Mouse (Mus musculus): ENCODE data around the gene Tspan11. TPM values are rescaled to one million over a fixed set of nuclear protein-coding genes. Genes with fewer than 3 reads are reported as not detected.
A peak's percentile ranks its signal among the peaks of the same experiment; 100 is the strongest.

Gene Tspan11
- polyA plus RNA-seq, 1 experiment from 2014 or later: 8.6 TPM

- Histone ChIP-seq H3K9me3 (no peaks in the 10 kb centered on the region), H3K9ac (no peak overlapping the region), H3K27ac (peak overlapping the region; percentile 60; the same call in 1 of the 2 replicates), H3K36me3 (peaks cover 13% of the 10 kb centered on the region), H3K4me3 (no peak overlapping the region), H3K27me3 (no peaks in the 10 kb centered on the region), H3K4me1 (replicated peaks) (peaks cover 17% of the 10 kb centered on the region), H3K4me2 (no peak overlapping the region)
- WGBS: 40% methylated on average over 3 of the region's 3 CpGs
- ATAC-seq (ENCODE audit: low FRiP score): no peak
These were observed 29.6 kb downstream of the Tspan11 start for GRCm38 (mm10) chr6:127916993-127917392.

GRCm38 (mm10) chr6:127917712-127918111 lies 30.3 kb downstream of the Tspan11 start:
- no peak for ATAC-seq (ENCODE audit: low FRiP score)
- Histone ChIP-seq H3K4me2 (no peak overlapping the region), H3K4me3 (no peak overlapping the region), H3K9ac (no peak overlapping the region), H3K27me3 (no peaks in the 10 kb centered on the region), H3K27ac (no peak overlapping the region), H3K9me3 (no peaks in the 10 kb centered on the region), H3K36me3 (peaks cover 13% of the 10 kb centered on the region), H3K4me1 (replicated peaks) (peaks cover 20% of the 10 kb centered on the region)
- 74% methylated on average over 4 of the region's 4 CpGs for WGBS

DNA sequence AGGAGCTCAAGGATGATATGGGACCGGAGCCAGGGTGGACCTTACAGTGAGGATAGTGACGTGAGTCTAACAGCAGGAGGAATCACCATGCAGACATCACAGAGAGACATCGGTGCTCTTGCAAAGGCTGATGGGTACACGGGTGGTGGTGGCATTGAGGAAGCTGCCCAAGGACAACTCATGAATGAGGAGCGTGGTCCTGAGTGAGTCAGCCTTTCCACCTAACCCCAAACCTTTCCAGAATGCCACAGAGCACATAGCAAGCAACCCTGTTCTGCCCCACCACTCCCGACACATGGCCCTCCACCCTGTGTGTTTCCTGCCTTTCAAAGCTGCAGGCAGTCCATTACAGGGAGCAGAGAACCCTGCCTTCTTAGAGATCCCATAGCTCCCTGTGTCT lies 32.1 kb downstream of the Tspan11 start:
- no peaks in the 10 kb centered on the region for H3K27me3 ChIP-seq
- no peak for ATAC-seq (ENCODE audit: low FRiP score)
- H3K4me3 ChIP-seq: no peak overlapping the region
- no peaks in the 10 kb centered on the region for H3K9me3 ChIP-seq
- no peak overlapping the region for H3K4me2 ChIP-seq
- H3K27ac ChIP-seq: no peak overlapping the region
- peaks cover 20% of the 10 kb centered on the region for H3K4me1 ChIP-seq (replicated peaks)
- H3K36me3 ChIP-seq: peaks cover 13% of the 10 kb centered on the region
- no peak overlapping the region for H3K9ac ChIP-seq
- WGBS: 90% methylated on average over 6 of the region's 6 CpGs

DNA sequence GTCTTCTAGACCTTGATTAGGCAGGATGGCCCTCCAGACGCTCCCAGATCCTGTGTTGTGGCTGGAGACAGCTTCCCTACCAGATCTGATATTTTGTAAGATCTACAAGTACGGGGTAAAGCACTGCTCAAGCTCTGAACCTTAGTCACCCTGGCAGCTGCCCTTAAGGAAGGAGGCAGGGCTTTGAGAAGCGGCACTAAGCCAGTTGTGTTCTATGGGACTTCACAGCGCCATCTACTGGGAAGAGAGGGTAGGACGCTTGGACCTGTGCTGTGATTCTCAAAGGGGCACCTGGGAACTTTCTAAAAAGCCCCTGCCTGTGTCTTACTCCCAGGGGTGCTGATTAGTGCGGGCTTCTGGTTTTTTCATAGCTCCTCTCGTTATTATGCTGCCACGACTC lies 33.3 kb downstream of the Tspan11 start:
- ATAC-seq (ENCODE audit: low FRiP score): peak; percentile 63
- no peaks in the 10 kb centered on the region for H3K27me3 ChIP-seq
- 5% methylated on average over 8 of the region's 8 CpGs for WGBS

GRCm38 (mm10) chr6:127921996-127922395 lies 34.6 kb downstream of the Tspan11 start:
- Histone ChIP-seq H3K9me3 (no peaks in the 10 kb centered on the region), H3K9ac (no peak overlapping the region), H3K27ac (no peak overlapping the region), H3K4me2 (no peak overlapping the region), H3K4me1 (replicated peaks) (peaks cover 24% of the 10 kb centered on the region), H3K27me3 (no peaks in the 10 kb centered on the region), H3K36me3 (no peaks in the 10 kb centered on the region), H3K4me3 (no peak overlapping the region)
- ATAC-seq (ENCODE audit: low FRiP score): no peak
- WGBS: 53% methylated on average over 9 of the region's 9 CpGs

More for the DNA sequence above, 33.3 kb downstream of the Tspan11 start:
- peaks cover 10% of the 10 kb centered on the region for H3K36me3 ChIP-seq
- peaks cover 21% of the 10 kb centered on the region for H3K4me1 ChIP-seq (replicated peaks)
- 0 out of 2 replicates have a peak overlapping the region, but pooled peaks have one; percentile 25 for H3K9ac ChIP-seq
- no peak overlapping the region for H3K4me2 ChIP-seq
- H3K9me3 ChIP-seq: no peaks in the 10 kb centered on the region
- no peak overlapping the region for H3K27ac ChIP-seq
- no peak overlapping the region for H3K4me3 ChIP-seq

DNA sequence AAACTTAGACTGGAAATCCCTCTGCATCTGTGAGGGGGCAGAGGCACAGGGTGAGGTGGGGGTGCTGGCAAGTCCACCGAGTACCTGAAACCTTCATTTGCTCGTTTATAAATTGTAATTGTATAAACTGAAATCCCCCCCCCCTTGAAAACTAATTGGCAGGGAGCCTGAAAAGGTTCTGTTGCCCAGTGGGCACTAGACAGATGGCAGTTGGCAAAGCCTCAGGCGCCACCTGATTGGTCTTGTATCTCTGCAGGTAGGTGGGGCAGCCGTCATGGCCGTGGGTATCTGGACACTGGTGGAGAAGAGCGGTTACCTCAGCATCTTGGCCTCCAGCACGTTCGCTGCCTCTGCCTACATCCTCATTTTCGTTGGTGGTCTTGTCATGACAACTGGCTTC lies 35.9 kb downstream of the Tspan11 start:
- no peak for ATAC-seq (ENCODE audit: low FRiP score)
- H3K4me2 ChIP-seq: no peak overlapping the region
- peaks cover 16% of the 10 kb centered on the region for H3K4me1 ChIP-seq (replicated peaks)
- H3K4me3 ChIP-seq: no peak overlapping the region
- H3K9me3 ChIP-seq: no peaks in the 10 kb centered on the region
- H3K27ac ChIP-seq: no peak overlapping the region
- no peaks in the 10 kb centered on the region for H3K36me3 ChIP-seq
- H3K27me3 ChIP-seq: no peaks in the 10 kb centered on the region
- no peak overlapping the region for H3K9ac ChIP-seq
- WGBS: 86% methylated on average over 9 of the region's 9 CpGs

DNA sequence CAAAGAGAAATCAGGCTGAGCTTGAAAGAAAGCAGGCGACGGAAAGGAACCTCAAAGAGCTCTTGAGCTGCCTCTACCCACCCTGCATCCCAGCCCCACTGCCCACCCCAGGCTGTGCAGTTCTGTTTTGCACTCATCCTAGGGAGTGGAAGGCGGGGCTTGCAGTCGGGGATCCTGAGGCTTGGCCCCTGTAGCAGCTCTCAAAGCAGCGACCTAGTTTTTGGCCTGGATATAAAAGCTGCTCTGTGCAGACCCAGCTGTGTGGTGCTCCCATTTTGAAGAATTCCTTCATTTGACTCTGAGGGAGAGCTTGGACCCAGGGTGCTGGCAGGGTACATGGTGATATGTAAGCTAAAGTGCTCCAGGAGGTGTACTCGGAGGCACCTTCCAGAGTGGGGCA lies 37.4 kb downstream of the Tspan11 start:
- 77% methylated on average over 6 of the region's 6 CpGs for WGBS
- no peak for ATAC-seq (ENCODE audit: low FRiP score)
- H3K9ac ChIP-seq: no peak overlapping the region

GRCm38 (mm10) chr6:127925915-127926314 lies 38.5 kb downstream of the Tspan11 start:
- no peaks in the 10 kb centered on the region for H3K9me3 ChIP-seq
- no peak overlapping the region for H3K9ac ChIP-seq
- H3K4me3 ChIP-seq: no peak overlapping the region
- 59% methylated on average over 9 of the region's 9 CpGs for WGBS
- no peaks in the 10 kb centered on the region for H3K36me3 ChIP-seq
- no peak overlapping the region for H3K4me2 ChIP-seq
- peak overlapping the region; percentile 48; the same call in 1 of the 2 replicates for H3K27ac ChIP-seq
- ATAC-seq (ENCODE audit: low FRiP score): peak; percentile 41; the same call in 1 of the 2 replicates
- no peaks in the 10 kb centered on the region for H3K27me3 ChIP-seq
- peaks cover 11% of the 10 kb centered on the region for H3K4me1 ChIP-seq (replicated peaks)

More for the DNA sequence above, 37.4 kb downstream of the Tspan11 start:
- no peaks in the 10 kb centered on the region for H3K9me3 ChIP-seq
- no peaks in the 10 kb centered on the region for H3K36me3 ChIP-seq
- no peak overlapping the region for H3K4me2 ChIP-seq
- H3K4me1 ChIP-seq (replicated peaks): peaks cover 16% of the 10 kb centered on the region
- no peak overlapping the region for H3K4me3 ChIP-seq
- no peak overlapping the region for H3K27ac ChIP-seq
- H3K27me3 ChIP-seq: no peaks in the 10 kb centered on the region

GRCm38 (mm10) chr6:127928682-127929081 lies 41.3 kb downstream of the Tspan11 start:
- Histone ChIP-seq H3K27ac (no peak overlapping the region), H3K4me3 (no peak overlapping the region), H3K9me3 (no peaks in the 10 kb centered on the region), H3K4me1 (replicated peaks) (peaks cover 21% of the 10 kb centered on the region), H3K27me3 (no peaks in the 10 kb centered on the region), H3K36me3 (0 out of 2 replicates have a peak, but pooled peaks cover 3% of the 10 kb centered on the region), H3K9ac (no peak overlapping the region), H3K4me2 (no peak overlapping the region)
- no peak for ATAC-seq (ENCODE audit: low FRiP score)
- 82% methylated on average over 5 of the region's 5 CpGs for WGBS

- ATAC-seq (ENCODE audit: low FRiP score): no peak
- Histone ChIP-seq H3K27ac (no peak overlapping the region), H3K4me3 (no peak overlapping the region), H3K36me3 (0 out of 2 replicates have a peak, but pooled peaks cover 3% of the 10 kb centered on the region), H3K9ac (no peak overlapping the region), H3K9me3 (no peaks in the 10 kb centered on the region), H3K4me1 (replicated peaks) (peaks cover 22% of the 10 kb centered on the region; the same call in 1 of the 2 replicates), H3K27me3 (no peaks in the 10 kb centered on the region), H3K4me2 (no peak overlapping the region)
- 61% methylated on average over 5 of the region's 5 CpGs for WGBS
These were observed 45.3 kb downstream of the Tspan11 start for GRCm38 (mm10) chr6:127932697-127933096.

DNA sequence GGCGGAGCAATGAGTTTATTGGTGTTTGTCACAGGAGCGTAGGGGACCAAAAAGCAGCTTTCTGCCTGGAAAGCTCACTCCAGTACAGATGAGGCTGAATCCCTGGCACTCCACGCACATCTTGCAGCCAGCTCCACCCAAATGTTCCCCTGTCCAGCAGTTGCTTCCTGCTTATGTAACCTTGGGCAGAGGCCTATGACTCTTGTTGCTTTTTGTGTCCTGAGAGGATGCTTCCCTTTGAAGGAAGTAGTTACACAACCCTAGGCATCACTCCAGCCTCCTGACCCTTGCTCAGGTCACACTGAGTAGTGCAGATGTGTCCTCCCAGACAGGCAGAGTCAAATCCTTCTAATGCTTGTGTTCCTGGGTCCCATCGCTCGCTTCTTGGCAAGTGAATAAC lies 46.5 kb downstream of the Tspan11 start:
- 82% methylated on average over 5 of the region's 5 CpGs for WGBS
- H3K27me3 ChIP-seq: no peaks in the 10 kb centered on the region

GRCm38 (mm10) chr6:127935105-127935504 lies 47.7 kb downstream of the Tspan11 start:
- H3K4me1 ChIP-seq (replicated peaks): peaks cover 22% of the 10 kb centered on the region; the same call in 1 of the 2 replicates
- no peak overlapping the region for H3K27ac ChIP-seq
- 87% methylated on average over 3 of the region's 3 CpGs for WGBS
- H3K9ac ChIP-seq: no peak overlapping the region
- H3K9me3 ChIP-seq: no peaks in the 10 kb centered on the region
- H3K27me3 ChIP-seq: no peaks in the 10 kb centered on the region
- ATAC-seq (ENCODE audit: low FRiP score): no peak
- no peak overlapping the region for H3K4me3 ChIP-seq
- H3K36me3 ChIP-seq: peaks cover 7% of the 10 kb centered on the region; the same call in 1 of the 2 replicates
- H3K4me2 ChIP-seq: no peak overlapping the region

More for the DNA sequence above, 46.5 kb downstream of the Tspan11 start:
- Histone ChIP-seq H3K4me1 (replicated peaks) (peaks cover 22% of the 10 kb centered on the region; the same call in 1 of the 2 replicates), H3K27ac (no peak overlapping the region), H3K36me3 (0 out of 2 replicates have a peak, but pooled peaks cover 3% of the 10 kb centered on the region), H3K4me3 (no peak overlapping the region), H3K9me3 (no peaks in the 10 kb centered on the region), H3K9ac (no peak overlapping the region), H3K4me2 (no peak overlapping the region)
- no peak for ATAC-seq (ENCODE audit: low FRiP score)

GRCm38 (mm10) chr6:127942421-127942820 lies 55.0 kb downstream of the Tspan11 start:
- WGBS: 85% methylated on average over 8 of the region's 8 CpGs

More at GRCm38 (mm10) chr6:127942421-127942820, 55.0 kb downstream of the Tspan11 start:
- Histone ChIP-seq H3K27me3 (no peaks in the 10 kb centered on the region), H3K9ac (no peak overlapping the region), H3K4me3 (no peak overlapping the region), H3K4me1 (replicated peaks) (no peaks in the 10 kb centered on the region), H3K27ac (no peak overlapping the region), H3K36me3 (peaks cover 7% of the 10 kb centered on the region; the same call in 1 of the 2 replicates), H3K9me3 (no peaks in the 10 kb centered on the region), H3K4me2 (no peak overlapping the region)
- no peak for ATAC-seq (ENCODE audit: low FRiP score)
